Mouse (Mus musculus): ENCODE data around the gene Ccdc88c. TPM values are rescaled to one million over a fixed set of nuclear protein-coding genes. Genes with fewer than 3 reads are reported as not detected.

Ccdc88c gene
- polyA plus RNA-seq (2015; fragmentation: Nextera tagmentation; extraction: Ambion mirVana): 5.9 and 6.1 TPM in 2 replicates

DNA sequence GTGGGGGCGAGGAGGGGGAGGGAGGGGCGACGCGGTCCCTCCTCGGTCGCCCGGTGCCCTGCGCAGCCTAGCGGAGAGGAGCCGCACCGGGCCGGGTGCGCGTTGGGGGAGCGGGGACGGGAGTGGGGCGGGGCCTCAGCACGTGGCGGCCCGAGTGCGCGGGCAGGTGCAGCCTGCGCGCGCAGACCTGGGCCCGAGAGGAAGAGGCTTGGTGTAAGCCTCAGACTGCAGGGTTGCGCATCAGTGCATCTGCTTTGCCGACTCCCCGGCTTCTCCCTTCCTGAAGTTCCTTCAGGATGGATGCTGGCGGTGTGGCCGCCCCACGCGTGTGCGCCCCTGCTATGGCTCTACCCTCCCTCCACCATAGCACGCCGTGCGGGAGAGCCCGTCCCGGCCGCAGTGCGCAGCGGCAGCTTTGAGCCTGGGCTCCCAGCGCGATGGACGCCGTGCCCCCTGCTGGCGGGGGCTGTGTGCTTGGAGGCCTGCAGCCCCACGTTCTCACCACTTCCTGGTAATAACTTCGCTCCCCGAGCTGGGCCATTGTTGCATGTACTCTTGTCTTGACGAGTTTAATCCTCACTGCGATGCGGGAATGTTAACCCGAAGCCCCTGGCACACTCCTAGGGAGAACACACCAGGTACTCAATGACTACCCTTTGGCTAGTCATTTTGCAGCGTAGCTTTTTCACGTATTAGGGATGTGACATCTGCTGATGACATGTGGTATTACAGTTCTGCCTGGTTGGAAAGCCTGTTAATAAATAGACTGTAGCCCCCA lies at the start of gene Ccdc88c:
Gene Ccdc88c, minus strand, starts transcription at position 103 of the 778 bp plus-strand sequence.
- Histone ChIP-seq H3K27ac (ENCODE audit: low read length) (peak within 1 kb of the TSS; percentile 93), H3K4me1 (ENCODE audit: control insufficient read depth, low read depth, low read length) (peaks cover 42% of the 10 kb centered on the region), H3K9ac (ENCODE audit: low read depth, low read length) (peak within 1 kb of the TSS; percentile 95), H3K27me3 (ENCODE audit: control insufficient read depth, insufficient read depth, low read depth, low read length) (no peaks in the 10 kb centered on the region), H3K9me3 (replicated peaks; ENCODE audit: control insufficient read depth, low read length) (no peaks in the 10 kb centered on the region), H3K4me2 (ENCODE audit: low read depth, low read length) (peak within 1 kb of the TSS; percentile 99), H3K4me3 (ENCODE audit: low read depth, low read length) (peak within 1 kb of the TSS; percentile 87), H3K36me3 (ENCODE audit: control insufficient read depth, insufficient read depth) (no peaks in the 10 kb centered on the region)
- ATAC-seq (ENCODE audit: low read depth): peak; percentile 85
- under 1% methylated on average over 56 of the region's 56 CpGs for WGBS (ENCODE audit: insufficient replicate concordance)

DNA sequence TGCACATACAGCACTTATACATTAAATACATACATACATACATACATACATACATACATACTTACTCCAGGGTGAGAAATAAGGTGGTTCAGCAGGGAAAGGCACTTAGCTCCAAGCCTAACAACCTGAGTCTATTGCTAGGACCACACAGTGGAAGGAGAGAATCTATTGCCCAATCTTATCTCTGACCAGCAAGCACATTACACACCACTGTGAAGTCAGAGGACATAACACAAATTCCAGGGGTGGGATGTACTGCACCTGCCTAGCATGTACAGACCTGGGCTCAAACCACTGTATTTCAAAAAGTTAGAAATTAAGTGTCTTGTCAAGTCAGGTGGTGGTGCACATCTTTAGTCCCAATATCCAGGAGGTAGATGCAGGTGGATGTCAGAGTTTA lies 49.1 kb upstream of the Ccdc88c start:
- peak; percentile 74 for ATAC-seq (ENCODE audit: low read depth)

DNA sequence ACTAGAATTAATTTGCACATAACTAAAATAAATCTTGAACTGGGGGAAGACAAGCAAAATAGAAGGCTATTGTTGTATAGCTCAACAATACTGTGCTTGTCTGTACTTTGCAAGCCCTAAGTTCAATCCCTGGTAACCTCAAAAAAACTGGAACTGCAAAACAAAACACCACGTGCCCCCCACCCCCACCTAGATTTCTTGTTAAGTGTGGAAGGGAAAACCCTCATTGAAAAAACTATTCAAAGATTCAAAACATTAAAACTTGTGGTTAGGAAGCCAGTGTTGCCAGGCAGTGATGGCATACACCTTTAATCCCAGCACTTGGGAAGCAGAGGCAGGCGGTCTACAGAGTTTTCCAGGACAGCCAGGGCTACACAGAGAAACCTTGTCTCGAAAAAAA lies 46.6 kb upstream of the Ccdc88c start:
- Histone ChIP-seq H3K4me3 (ENCODE audit: low read depth, low read length) (no peak overlapping the region), H3K4me2 (ENCODE audit: low read depth, low read length) (no peak overlapping the region), H3K36me3 (ENCODE audit: control insufficient read depth, insufficient read depth) (peaks cover 8% of the 10 kb centered on the region; the same call in 1 of the 2 replicates), H3K27ac (ENCODE audit: low read length) (no peak overlapping the region), H3K9me3 (replicated peaks; ENCODE audit: control insufficient read depth, low read length) (no peaks in the 10 kb centered on the region), H3K27me3 (ENCODE audit: control insufficient read depth, insufficient read depth, low read depth, low read length) (no peaks in the 10 kb centered on the region), H3K4me1 (ENCODE audit: control insufficient read depth, low read depth, low read length) (peaks cover 20% of the 10 kb centered on the region), H3K9ac (ENCODE audit: low read depth, low read length) (no peak overlapping the region)
- 73% methylated on average over 3 of the region's 3 CpGs for WGBS (ENCODE audit: insufficient replicate concordance)
- ATAC-seq (ENCODE audit: low read depth): no peak

More for the DNA sequence above, 49.1 kb upstream of the Ccdc88c start:
- Histone ChIP-seq H3K27me3 (ENCODE audit: control insufficient read depth, insufficient read depth, low read depth, low read length) (no peaks in the 10 kb centered on the region), H3K4me1 (ENCODE audit: control insufficient read depth, low read depth, low read length) (peaks cover 28% of the 10 kb centered on the region), H3K9me3 (replicated peaks; ENCODE audit: control insufficient read depth, low read length) (no peaks in the 10 kb centered on the region), H3K4me2 (ENCODE audit: low read depth, low read length) (no peak overlapping the region), H3K36me3 (ENCODE audit: control insufficient read depth, insufficient read depth) (peaks cover 8% of the 10 kb centered on the region), H3K27ac (ENCODE audit: low read length) (no peak overlapping the region), H3K9ac (ENCODE audit: low read depth, low read length) (no peak overlapping the region), H3K4me3 (ENCODE audit: low read depth, low read length) (no peak overlapping the region)

DNA sequence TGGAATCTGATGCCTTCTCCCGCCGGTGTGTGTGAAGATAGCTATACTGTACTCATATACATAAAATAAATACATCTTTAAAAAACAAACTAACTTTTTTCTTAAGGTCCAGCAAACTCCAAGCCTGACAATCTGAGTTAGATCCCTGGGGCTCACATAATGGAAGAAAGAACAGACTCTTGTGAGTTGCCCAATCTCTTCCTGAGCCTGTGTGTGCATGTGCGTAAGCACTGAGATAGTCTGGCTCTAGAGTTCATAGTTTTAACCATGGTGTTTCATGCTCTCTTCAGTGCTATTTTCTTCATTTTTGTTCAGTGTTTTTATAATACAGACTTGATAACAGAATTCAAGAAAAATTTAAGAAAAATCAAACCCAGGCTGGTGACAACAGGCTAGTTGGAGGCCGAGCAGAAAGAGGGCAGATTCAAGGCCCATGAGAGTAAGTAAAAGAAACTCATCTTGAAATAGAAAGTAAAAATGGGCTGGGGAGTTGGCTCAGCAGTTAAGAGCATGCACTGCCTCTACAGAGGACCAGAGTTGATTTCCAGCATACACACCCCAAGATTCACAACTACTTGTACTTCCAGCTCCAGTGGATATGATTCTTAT lies 46.1 kb upstream of the Ccdc88c start:
- no peak for ATAC-seq (ENCODE audit: low read depth)
- Histone ChIP-seq H3K27me3 (ENCODE audit: control insufficient read depth, insufficient read depth, low read depth, low read length) (no peaks in the 10 kb centered on the region), H3K4me1 (ENCODE audit: control insufficient read depth, low read depth, low read length) (peaks cover 20% of the 10 kb centered on the region), H3K4me3 (ENCODE audit: low read depth, low read length) (no peak overlapping the region), H3K9me3 (replicated peaks; ENCODE audit: control insufficient read depth, low read length) (no peaks in the 10 kb centered on the region), H3K36me3 (ENCODE audit: control insufficient read depth, insufficient read depth) (peaks cover 8% of the 10 kb centered on the region; the same call in 1 of the 2 replicates), H3K4me2 (ENCODE audit: low read depth, low read length) (no peak overlapping the region), H3K9ac (ENCODE audit: low read depth, low read length) (no peak overlapping the region), H3K27ac (ENCODE audit: low read length) (no peak overlapping the region)
- WGBS (ENCODE audit: insufficient replicate concordance): 80% methylated on average over 4 of the region's 4 CpGs

DNA sequence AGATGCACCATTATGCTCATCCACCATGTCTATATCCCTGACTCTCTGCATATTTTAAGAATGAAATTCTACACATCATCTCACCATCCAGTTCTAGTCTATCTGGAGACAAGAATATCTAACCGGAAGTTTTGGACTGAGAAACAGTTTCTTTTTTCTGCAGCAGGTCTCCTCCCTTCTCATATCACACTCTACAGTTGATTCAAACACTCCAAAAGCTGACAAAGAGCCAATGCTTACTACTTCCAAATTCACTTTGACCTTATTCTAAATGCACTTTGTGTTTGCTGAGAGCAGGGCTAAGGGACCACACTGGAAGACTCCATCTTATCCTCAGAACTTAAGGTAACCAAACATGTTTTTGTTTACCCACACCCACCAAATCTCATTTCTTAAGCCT lies 41.0 kb upstream of the Ccdc88c start:
- Histone ChIP-seq H3K9ac (ENCODE audit: low read depth, low read length) (no peak overlapping the region), H3K4me1 (ENCODE audit: control insufficient read depth, low read depth, low read length) (peaks cover 3% of the 10 kb centered on the region; the same call in 1 of the 2 replicates), H3K9me3 (replicated peaks; ENCODE audit: control insufficient read depth, low read length) (no peaks in the 10 kb centered on the region), H3K4me2 (ENCODE audit: low read depth, low read length) (no peak overlapping the region), H3K27me3 (ENCODE audit: control insufficient read depth, insufficient read depth, low read depth, low read length) (no peaks in the 10 kb centered on the region), H3K36me3 (ENCODE audit: control insufficient read depth, insufficient read depth) (peaks cover 15% of the 10 kb centered on the region), H3K4me3 (ENCODE audit: low read depth, low read length) (no peak overlapping the region), H3K27ac (ENCODE audit: low read length) (no peak overlapping the region)
- WGBS (ENCODE audit: insufficient replicate concordance): 72% methylated on average over 1 of the region's 1 CpGs
- no peak for ATAC-seq (ENCODE audit: low read depth)

DNA sequence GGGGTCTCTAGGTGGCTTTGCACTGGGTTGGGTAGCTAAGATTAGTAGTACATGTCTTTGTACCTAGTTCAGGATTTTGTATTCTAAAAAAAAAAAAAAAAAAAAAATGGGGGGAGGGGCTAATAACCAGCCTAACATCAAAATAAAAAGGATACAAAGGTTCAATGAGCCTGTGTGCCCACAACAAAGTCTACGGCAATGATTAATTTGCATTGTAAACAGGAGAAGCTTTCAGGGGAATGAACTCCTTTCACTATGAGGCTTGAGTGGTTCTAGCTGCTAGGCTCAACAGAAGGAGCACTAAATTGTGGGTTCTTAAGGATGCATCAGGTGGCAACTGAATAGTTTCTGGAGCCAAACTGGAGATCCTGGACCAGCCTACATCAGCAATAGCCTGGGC lies 37.5 kb upstream of the Ccdc88c start:
- Histone ChIP-seq H3K4me1 (ENCODE audit: control insufficient read depth, low read depth, low read length) (peaks cover 3% of the 10 kb centered on the region; the same call in 1 of the 2 replicates), H3K4me3 (ENCODE audit: low read depth, low read length) (no peak overlapping the region), H3K4me2 (ENCODE audit: low read depth, low read length) (no peak overlapping the region), H3K9ac (ENCODE audit: low read depth, low read length) (no peak overlapping the region), H3K9me3 (replicated peaks; ENCODE audit: control insufficient read depth, low read length) (no peaks in the 10 kb centered on the region), H3K36me3 (ENCODE audit: control insufficient read depth, insufficient read depth) (peaks cover 36% of the 10 kb centered on the region), H3K27ac (ENCODE audit: low read length) (no peak overlapping the region), H3K27me3 (ENCODE audit: control insufficient read depth, insufficient read depth, low read depth, low read length) (no peaks in the 10 kb centered on the region)
- no peak for ATAC-seq (ENCODE audit: low read depth)
- WGBS (ENCODE audit: insufficient replicate concordance): 80% methylated on average over 1 of the region's 1 CpGs

DNA sequence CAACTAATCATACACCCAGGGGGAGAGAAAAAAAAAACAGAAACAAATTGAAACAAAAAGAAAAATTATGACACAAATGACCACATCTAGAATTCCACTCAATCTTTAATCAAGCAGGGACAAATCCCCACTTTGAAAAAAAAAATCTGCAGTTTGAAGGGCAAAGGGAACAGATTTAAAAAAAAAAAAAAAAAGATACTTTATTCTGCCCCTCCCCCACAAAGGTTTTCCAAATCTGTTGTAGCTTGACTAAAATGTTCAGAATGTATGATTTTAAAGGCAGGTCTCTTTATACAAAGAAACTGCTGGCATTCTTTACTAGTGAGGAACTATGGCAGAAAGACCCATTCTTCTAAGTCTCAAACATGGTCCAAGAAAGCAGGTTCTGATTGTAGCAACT lies 11.1 kb upstream of the Ccdc88c start:
- Histone ChIP-seq H3K9me3 (replicated peaks; ENCODE audit: control insufficient read depth, low read length) (no peaks in the 10 kb centered on the region), H3K4me3 (ENCODE audit: low read depth, low read length) (no peak overlapping the region), H3K9ac (ENCODE audit: low read depth, low read length) (no peak overlapping the region), H3K4me2 (ENCODE audit: low read depth, low read length) (no peak overlapping the region), H3K4me1 (ENCODE audit: control insufficient read depth, low read depth, low read length) (no peaks in the 10 kb centered on the region), H3K36me3 (ENCODE audit: control insufficient read depth, insufficient read depth) (peaks cover 43% of the 10 kb centered on the region), H3K27ac (ENCODE audit: low read length) (no peak overlapping the region), H3K27me3 (ENCODE audit: control insufficient read depth, insufficient read depth, low read depth, low read length) (no peaks in the 10 kb centered on the region)
- no peak for ATAC-seq (ENCODE audit: low read depth)

DNA sequence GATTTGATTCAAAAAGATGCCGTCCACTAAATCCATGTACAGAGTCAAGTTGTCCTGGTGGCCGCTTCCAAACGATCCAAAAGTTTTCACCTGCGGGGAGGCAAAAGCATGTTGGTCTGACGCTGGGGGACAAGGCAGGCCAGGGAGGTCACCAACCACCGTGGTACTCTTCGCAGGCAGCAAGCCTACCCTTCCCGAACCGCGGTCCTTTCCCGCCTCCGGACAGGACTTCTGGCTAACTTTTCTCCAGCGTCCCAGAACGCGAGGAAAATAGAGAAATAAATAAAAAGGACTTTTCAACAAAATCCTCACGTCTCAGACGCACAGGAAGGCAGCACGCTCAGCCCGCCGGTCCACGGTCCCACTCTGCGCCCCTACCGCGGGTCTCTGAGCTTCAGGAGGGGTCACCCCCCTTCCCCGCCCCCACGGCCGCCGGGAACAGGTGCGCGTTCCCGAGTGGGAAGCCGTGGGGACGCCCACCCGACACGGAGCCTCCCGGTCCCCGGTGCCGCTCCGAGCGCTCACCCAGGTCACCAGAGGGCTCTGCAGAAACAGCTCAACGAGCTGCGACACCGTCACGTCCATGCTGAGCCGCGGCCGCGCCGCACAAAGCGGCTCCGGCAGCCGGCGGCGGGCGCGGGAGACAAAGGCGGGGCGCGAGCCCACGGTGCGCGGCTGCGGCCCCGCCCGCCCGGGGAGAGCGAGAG lies 456 bp downstream of the Ccdc88c start:
- Histone ChIP-seq H3K27me3 (ENCODE audit: control insufficient read depth, insufficient read depth, low read depth, low read length) (no peaks in the 10 kb centered on the region), H3K4me1 (ENCODE audit: control insufficient read depth, low read depth, low read length) (peaks cover 44% of the 10 kb centered on the region), H3K9ac (ENCODE audit: low read depth, low read length) (peak overlapping the region; percentile 95), H3K9me3 (replicated peaks; ENCODE audit: control insufficient read depth, low read length) (no peaks in the 10 kb centered on the region), H3K4me2 (ENCODE audit: low read depth, low read length) (peak overlapping the region; percentile 99), H3K4me3 (ENCODE audit: low read depth, low read length) (peak overlapping the region; percentile 87), H3K36me3 (ENCODE audit: control insufficient read depth, insufficient read depth) (no peaks in the 10 kb centered on the region), H3K27ac (ENCODE audit: low read length) (peak overlapping the region; percentile 93)
- no peak for ATAC-seq (ENCODE audit: low read depth)
- WGBS (ENCODE audit: insufficient replicate concordance): under 1% methylated on average over 57 of the region's 67 CpGs
